Mouse (Mus musculus) MEL (cell line): ENCODE data around the gene Bnipl.

Experiments used
- CTCF ChIP-seq, 3 experiments: IDR thresholded peaks in 2 of 3; conservative IDR thresholded peaks in 1 of 3; 2 replicates each; pipeline ENCODE4 v1.5.1; 2011 to 2012; ENCODE audit warnings: low read length in 3 of 3, low read depth in 2 of 3, mild to moderate bottlenecking in 2 of 3, improper control_type of control experiment in 1 of 3, inconsistent platforms in 1 of 3, mixed read lengths in 1 of 3, moderate library complexity in 1 of 3; ENCODE audit not compliant: control insufficient read depth in 1 of 3, insufficient read depth in 1 of 3, poor library complexity in 1 of 3, severe bottlenecking in 1 of 3
- ELF1 ChIP-seq: IDR thresholded peaks from 2 replicates; pipeline ENCODE4 v1.6.1; 2014; ENCODE audit warnings: low read depth, mild to moderate bottlenecking, inconsistent platforms, low read length, improper control_type of control experiment, moderate library complexity
- EP300 ChIP-seq, 2 experiments: IDR thresholded peaks; 2 replicates each; pipeline ENCODE4 v1.6.1; 2011; ENCODE audit warnings: improper control_type of control experiment in 2 of 2, low read length in 2 of 2, low read depth in 1 of 2, mild to moderate bottlenecking in 1 of 2
- GABPA ChIP-seq: IDR thresholded peaks from 2 replicates; pipeline ENCODE4 v1.6.1; 2012; ENCODE audit warnings: low read depth, mild to moderate bottlenecking, inconsistent platforms, low read length, improper control_type of control experiment, moderate library complexity
- KAT2A ChIP-seq: conservative IDR thresholded peaks from 2 replicates; pipeline ENCODE4 v1.6.1; 2012; ENCODE audit warnings: low read depth, low read length, improper control_type of control experiment, inconsistent platforms
- MAFK ChIP-seq: IDR thresholded peaks from 2 replicates; pipeline ENCODE4 v1.6.1; 2011; ENCODE audit warnings: low read depth, mild to moderate bottlenecking, low read length, improper control_type of control experiment, borderline replicate concordance
- MAZ ChIP-seq: IDR thresholded peaks from 2 replicates; pipeline ENCODE4 v1.6.1; 2012; ENCODE audit warnings: low read depth, mild to moderate bottlenecking, inconsistent platforms, low read length, improper control_type of control experiment
- MYC ChIP-seq: IDR thresholded peaks from 2 replicates; pipeline ENCODE4 v1.6.1; 2011; ENCODE audit warnings: low read depth, mild to moderate bottlenecking, low read length, improper control_type of control experiment, moderate library complexity
- POLR2A ChIP-seq, 2 experiments: IDR thresholded peaks; 2 replicates each; pipeline ENCODE4 v1.6.1; 2011 to 2012; ENCODE audit warnings: low read length in 2 of 2, mild to moderate bottlenecking in 2 of 2, control low read depth in 1 of 2, improper control_type of control experiment in 1 of 2, low read depth in 1 of 2, moderate library complexity in 1 of 2; ENCODE audit not compliant: control insufficient read depth in 1 of 2, insufficient read depth in 1 of 2, poor library complexity in 1 of 2
- USF2 ChIP-seq, 2 experiments: IDR thresholded peaks; 2 replicates each; pipeline ENCODE4 v1.6.1; 2011 to 2012; ENCODE audit warnings: improper control_type of control experiment in 2 of 2, low read length in 2 of 2, borderline replicate concordance in 1 of 2, inconsistent platforms in 1 of 2, low read depth in 1 of 2, mild to moderate bottlenecking in 1 of 2; ENCODE audit not compliant: insufficient read depth in 1 of 2
- ZMIZ1 ChIP-seq: IDR thresholded peaks from 2 replicates; pipeline ENCODE4 v1.6.1; 2012; ENCODE audit warnings: low read depth, mild to moderate bottlenecking, inconsistent platforms, low read length, improper control_type of control experiment, moderate library complexity

GRCm38 (mm10) chr3:95282865-95283588 lies 32.0 kb upstream of the Bnipl start:
- TF ChIP-seq ELF1 (no peak), GABPA (no peak), MAZ (no peak), EP300 (IDR thresholded peaks at IDR 0.05; ENCODE audit: low read depth in 1 of 2, low read length in 2 of 2) (no peak), POLR2A (IDR thresholded peaks at IDR 0.05; ENCODE audit: control insufficient read depth in 1 of 2, insufficient read depth in 1 of 2, low read depth in 1 of 2, low read length in 2 of 2, poor library complexity in 1 of 2) (peak in 1 of 2 experiments; percentile 61; a peak in 1 of 4 replicates), MAFK (no peak), USF2 (IDR thresholded peaks at IDR 0.05; ENCODE audit: borderline replicate concordance in 1 of 2, insufficient read depth in 1 of 2, low read depth in 1 of 2, low read length in 2 of 2) (no peak), CTCF (IDR thresholded peaks at IDR 0.05 in 2 of 3, conservative IDR thresholded peaks at IDR 0.05 in 1 of 3; ENCODE audit: control insufficient read depth in 1 of 3, insufficient read depth in 1 of 3, low read depth in 2 of 3, low read length in 3 of 3, poor library complexity in 1 of 3, severe bottlenecking in 1 of 3) (no peak), KAT2A (no peak), ZMIZ1 (no peak), MYC (no peak)
